Mouse (Mus musculus): ENCODE measurements around the gene Ano6. TPM values are rescaled to one million over a fixed set of nuclear protein-coding genes. Genes with fewer than 3 reads are reported as not detected.

The Ano6 gene
- polyA plus RNA-seq, 1 experiment from 2014 or later: 52.3 TPM

DNA sequence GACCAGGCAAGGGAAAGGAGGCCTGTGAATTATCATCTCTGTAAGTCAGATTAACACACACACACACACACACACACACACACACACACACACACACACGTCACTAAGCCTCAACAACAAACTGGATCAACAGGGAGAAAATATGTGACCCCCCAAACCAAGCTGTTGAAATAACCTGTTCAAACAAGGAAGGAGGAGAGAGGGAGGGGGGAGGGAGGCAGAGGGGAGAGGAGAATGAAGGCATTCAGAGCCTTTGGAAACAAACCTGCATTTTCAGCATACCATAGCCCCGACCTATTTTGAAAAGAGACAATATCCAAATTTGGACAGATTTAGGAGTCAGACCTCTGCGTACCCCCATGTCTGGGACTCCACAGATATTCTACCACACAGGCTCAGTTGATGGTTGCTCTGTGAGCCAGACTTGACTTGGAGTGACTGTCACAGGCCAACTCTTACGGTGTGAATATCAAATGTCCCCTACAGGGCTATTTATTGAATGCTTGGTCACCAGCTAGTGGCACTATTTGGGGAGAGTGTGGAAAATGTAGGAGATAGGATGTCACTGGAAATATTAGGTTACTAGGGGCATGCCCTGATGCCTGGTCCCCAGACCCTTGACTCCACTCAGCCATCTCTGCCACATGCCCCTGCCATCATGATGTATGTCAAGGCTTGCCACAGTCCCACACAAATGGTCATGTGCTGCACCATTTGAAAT lies 185.7 kb downstream of the Ano6 start:
- H3K36me3 ChIP-seq: peaks cover 32% of the 10 kb centered on the region
- ATAC-seq (ENCODE audit: insufficient number of reproducible peaks, insufficient read depth, low FRiP score, low TSS enrichment, low read depth): no peak
- H3K27me3 ChIP-seq: no peaks in the 10 kb centered on the region
- H3K4me3 ChIP-seq: no peak overlapping the region
- peaks cover 2% of the 10 kb centered on the region; the same call in 1 of the 2 replicates for H3K4me1 ChIP-seq
- no peak overlapping the region for H3K27ac ChIP-seq
- no peaks in the 10 kb centered on the region for H3K9me3 ChIP-seq
- H3K4me2 ChIP-seq: no peak overlapping the region
- H3K9ac ChIP-seq: no peak overlapping the region
- 44% methylated on average over 4 of the region's 4 CpGs for WGBS

DNA sequence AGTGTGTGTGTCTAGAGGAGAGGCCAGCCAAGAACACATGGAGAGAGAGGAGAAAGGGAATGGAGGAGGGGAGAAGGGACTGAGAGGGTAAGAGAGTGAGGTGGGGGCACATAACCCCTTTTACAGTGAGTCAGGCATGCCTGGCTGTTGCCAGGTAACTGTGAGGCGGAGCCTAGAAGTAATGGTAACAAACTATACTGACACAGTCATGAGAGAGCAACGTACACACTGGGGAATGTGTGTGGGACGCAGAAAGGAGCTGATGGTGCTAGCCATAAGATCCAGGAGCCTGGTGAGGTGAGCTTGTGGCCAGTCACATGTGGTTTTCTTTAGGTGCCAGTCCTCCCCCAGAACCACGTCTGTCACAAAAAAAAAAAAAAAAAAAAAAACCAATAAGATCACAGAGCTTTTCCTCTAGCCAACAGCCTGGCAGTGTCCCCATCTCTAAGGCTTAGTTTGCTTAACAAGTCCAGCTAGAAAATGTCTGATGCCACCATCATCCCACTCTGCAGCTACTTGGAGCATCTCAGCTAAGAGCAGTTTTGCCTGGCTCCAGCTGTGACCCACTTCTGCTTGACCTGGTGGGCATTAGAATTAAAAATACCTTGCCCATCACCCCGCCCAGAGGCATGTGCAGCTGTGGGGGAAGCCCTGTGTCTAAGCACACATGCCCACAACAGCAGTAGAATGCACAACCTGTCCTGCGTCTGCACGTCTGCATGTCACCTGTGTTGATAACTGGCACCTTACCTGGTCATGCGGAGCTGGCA lies 186.7 kb downstream of the Ano6 start:
- no peaks in the 10 kb centered on the region for H3K27me3 ChIP-seq
- no peak overlapping the region for H3K9ac ChIP-seq
- peaks cover 24% of the 10 kb centered on the region for H3K36me3 ChIP-seq
- H3K9me3 ChIP-seq: no peaks in the 10 kb centered on the region
- ATAC-seq (ENCODE audit: insufficient number of reproducible peaks, insufficient read depth, low FRiP score, low TSS enrichment, low read depth): no peak
- peaks cover 2% of the 10 kb centered on the region; the same call in 1 of the 2 replicates for H3K4me1 ChIP-seq
- no peak overlapping the region for H3K27ac ChIP-seq
- no peak overlapping the region for H3K4me3 ChIP-seq
- no peak overlapping the region for H3K4me2 ChIP-seq
- 74% methylated on average over 8 of the region's 8 CpGs for WGBS

DNA sequence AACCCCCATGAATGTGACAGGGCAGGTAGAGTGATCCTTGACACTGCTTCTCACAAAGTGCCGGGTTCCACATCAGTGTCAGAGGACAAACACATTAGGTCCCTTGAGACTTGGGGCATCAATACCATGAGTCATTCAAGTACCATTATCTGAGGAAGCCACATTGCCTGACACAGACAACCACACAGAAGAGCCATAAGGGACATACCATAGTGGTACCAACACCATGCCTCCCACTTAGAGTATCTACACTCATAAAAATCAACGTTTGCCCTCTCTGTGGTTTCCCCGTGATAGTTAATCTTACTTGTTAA lies 187.3 kb downstream of the Ano6 start:
- no peak overlapping the region for H3K9ac ChIP-seq
- 87% methylated on average over 3 of the region's 3 CpGs for WGBS
- no peak for ATAC-seq (ENCODE audit: insufficient number of reproducible peaks, insufficient read depth, low FRiP score, low TSS enrichment, low read depth)
- H3K4me2 ChIP-seq: no peak overlapping the region
- H3K27ac ChIP-seq: no peak overlapping the region
- H3K27me3 ChIP-seq: no peaks in the 10 kb centered on the region
- peaks cover 19% of the 10 kb centered on the region for H3K36me3 ChIP-seq
- peaks cover 2% of the 10 kb centered on the region; the same call in 1 of the 2 replicates for H3K4me1 ChIP-seq
- no peaks in the 10 kb centered on the region for H3K9me3 ChIP-seq
- no peak overlapping the region for H3K4me3 ChIP-seq

DNA sequence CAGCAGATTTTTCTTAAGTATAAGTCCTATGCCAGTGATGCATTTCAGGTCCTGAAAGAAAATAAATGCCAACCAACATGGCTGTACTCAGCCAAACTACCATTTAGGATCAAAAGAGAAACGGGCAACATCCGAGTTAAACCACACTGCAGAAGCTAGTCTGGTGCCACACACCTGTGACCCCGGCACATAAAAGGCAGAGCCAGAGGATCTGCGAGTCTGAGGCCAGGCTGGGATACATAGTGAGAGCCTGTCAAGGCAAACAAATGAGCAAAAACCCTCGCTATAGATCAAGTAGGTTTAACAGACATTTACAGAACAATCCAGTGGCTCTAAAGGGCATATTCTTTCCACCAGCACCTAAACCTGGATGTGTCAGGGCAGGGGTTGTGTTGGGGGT lies 190.0 kb downstream of the Ano6 start:
- no peaks in the 10 kb centered on the region for H3K9me3 ChIP-seq
- no peak for ATAC-seq (ENCODE audit: insufficient number of reproducible peaks, insufficient read depth, low FRiP score, low TSS enrichment, low read depth)
- H3K4me2 ChIP-seq: no peak overlapping the region
- H3K27ac ChIP-seq: no peak overlapping the region
- no peak overlapping the region for H3K4me3 ChIP-seq
- WGBS: 72% methylated on average over 5 of the region's 5 CpGs
- no peaks in the 10 kb centered on the region for H3K27me3 ChIP-seq
- H3K36me3 ChIP-seq: 0 out of 2 replicates have a peak, but pooled peaks cover 2% of the 10 kb centered on the region
- no peak overlapping the region for H3K9ac ChIP-seq
- H3K4me1 ChIP-seq: peaks cover 2% of the 10 kb centered on the region; the same call in 1 of the 2 replicates

DNA sequence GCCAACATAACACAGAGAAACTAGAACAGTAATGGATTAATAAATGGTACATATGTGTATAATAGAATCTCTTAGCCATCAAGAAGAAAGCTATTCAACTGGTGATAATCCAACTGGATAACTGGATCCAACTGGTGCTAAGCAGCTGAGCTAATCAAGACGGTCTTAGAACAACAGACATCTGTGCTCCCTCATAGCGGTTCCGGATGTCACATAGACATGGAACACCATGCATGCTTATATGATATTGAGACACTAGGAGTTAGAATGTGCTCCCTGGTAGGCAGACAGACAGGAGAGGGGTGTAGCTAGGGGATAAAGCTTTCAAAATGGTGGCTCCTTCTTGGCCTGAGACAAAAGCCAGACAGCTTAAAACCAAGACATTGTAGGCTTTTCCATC lies 197.3 kb downstream of the Ano6 start:
- no peak overlapping the region for H3K27ac ChIP-seq
- ATAC-seq (ENCODE audit: insufficient number of reproducible peaks, insufficient read depth, low FRiP score, low TSS enrichment, low read depth): no peak
- WGBS: 91% methylated on average over 3 of the region's 3 CpGs

DNA sequence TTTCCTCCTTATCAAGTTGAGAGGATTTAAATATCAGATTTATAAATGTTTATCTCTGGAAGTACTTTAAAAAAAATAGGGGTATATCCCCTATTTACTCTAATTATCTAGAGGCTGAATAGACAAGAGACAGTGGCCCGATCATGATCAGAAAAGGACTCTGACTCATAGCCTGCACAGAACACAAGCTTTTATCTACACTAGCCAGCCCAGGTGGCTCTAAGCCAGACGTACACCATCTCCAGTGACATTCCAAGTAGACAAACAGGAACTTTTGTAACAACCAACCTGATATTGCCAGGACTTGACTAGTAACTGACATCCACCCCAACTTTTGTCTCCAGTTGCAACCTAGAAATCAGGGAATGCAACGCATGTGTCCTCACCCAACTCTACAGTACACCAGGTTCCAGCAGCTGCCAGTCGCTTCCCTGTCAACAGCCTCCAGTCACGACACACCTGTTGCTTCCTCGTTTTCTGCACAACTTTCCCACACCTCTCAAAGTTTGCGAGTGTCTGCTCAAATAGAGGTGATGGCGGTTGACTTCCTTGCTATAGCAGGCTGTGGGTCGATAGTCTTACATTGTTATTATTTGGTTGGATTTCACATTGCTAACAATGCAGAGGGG lies 199.0 kb downstream of the Ano6 start:
- H3K27ac ChIP-seq: no peak overlapping the region
- H3K9ac ChIP-seq: no peak overlapping the region
- H3K27me3 ChIP-seq: no peaks in the 10 kb centered on the region
- peaks cover 6% of the 10 kb centered on the region for H3K9me3 ChIP-seq
- H3K4me2 ChIP-seq: no peak overlapping the region
- H3K4me1 ChIP-seq: no peaks in the 10 kb centered on the region
- H3K36me3 ChIP-seq: no peaks in the 10 kb centered on the region
- no peak for ATAC-seq (ENCODE audit: insufficient number of reproducible peaks, insufficient read depth, low FRiP score, low TSS enrichment, low read depth)
- H3K4me3 ChIP-seq: no peak overlapping the region
- WGBS: 84% methylated on average over 9 of the region's 9 CpGs

More for the DNA sequence above, 197.3 kb downstream of the Ano6 start:
- no peaks in the 10 kb centered on the region for H3K36me3 ChIP-seq
- peaks cover 6% of the 10 kb centered on the region for H3K9me3 ChIP-seq
- no peaks in the 10 kb centered on the region for H3K27me3 ChIP-seq
- no peak overlapping the region for H3K4me2 ChIP-seq
- no peak overlapping the region for H3K9ac ChIP-seq
- H3K4me1 ChIP-seq: no peaks in the 10 kb centered on the region
- H3K4me3 ChIP-seq: no peak overlapping the region

DNA sequence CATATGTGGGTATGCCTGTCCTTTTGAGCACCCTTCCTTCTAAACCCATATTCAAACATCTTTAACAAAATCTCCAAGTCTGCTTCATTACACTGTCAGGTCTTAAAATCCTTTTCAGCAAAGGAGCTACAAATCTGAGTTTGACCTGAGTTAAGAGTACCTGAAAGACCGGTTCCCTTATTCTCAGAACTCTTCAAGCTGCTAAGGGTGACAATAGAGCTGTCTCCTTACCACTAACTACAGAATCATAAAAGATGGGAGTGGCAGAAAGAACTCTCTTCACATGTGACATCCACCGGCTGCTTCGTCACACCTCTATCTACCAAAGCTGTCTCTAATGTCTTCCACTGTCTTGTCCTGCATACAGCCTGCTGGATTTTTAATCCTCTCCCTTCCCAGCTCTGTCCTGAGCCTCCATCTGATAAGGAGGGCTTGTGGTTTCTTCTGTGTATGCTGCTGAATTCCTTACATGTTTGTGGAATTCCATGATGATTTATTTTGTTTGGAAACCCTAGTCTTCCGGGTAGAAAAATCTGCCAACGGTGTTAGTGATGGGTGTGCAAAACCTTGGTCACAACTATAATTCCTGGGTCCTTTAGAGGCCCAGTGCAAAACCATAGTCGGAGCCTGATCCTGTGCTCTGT lies 212.4 kb downstream of the Ano6 start:
- Histone ChIP-seq H3K4me3 (no peak overlapping the region), H3K4me1 (peaks cover 21% of the 10 kb centered on the region), H3K27ac (peak overlapping the region; percentile 22; the same call in 1 of the 2 replicates), H3K4me2 (no peak overlapping the region), H3K9me3 (no peaks in the 10 kb centered on the region), H3K36me3 (no peaks in the 10 kb centered on the region), H3K9ac (no peak overlapping the region), H3K27me3 (no peaks in the 10 kb centered on the region)
- no peak for ATAC-seq (ENCODE audit: insufficient number of reproducible peaks, insufficient read depth, low FRiP score, low TSS enrichment, low read depth)
- 48% methylated on average over 6 of the region's 6 CpGs for WGBS

DNA sequence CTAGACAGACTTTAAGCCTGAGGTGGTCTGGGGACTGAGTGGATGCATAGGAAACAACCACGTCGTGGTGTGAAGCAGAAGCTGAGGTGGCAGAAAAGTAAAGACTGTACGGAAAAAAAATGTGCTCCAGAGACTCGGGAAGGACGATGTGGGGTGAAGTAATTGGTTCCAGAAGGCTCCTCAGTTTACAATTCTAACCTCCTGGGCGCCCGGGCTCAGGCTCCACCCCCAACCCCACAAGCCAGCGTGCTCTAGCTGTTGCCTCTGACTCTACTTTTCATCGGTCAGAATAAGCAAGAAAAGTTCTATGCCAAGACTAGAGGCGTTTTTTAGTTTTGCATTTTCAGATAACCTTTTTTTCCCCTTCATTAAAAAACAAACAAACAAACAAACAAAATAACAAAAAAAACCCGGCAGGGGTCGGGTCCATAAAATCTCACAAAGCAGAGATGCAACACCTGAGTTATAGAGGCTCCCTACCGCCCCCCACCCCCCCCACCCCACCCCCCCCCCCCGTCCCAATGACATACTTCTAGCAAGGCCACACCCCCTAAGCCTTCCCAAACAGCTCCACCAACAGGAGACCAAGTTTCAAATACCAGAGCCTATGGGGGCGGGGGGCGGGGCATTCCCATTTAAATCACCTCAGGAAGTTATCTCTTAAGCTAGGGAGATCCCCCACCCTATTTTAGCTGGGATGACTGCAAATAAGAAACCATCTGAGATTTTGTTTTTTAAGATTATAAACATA lies 221.2 kb downstream of the Ano6 start:
- H3K36me3 ChIP-seq: 0 out of 2 replicates have a peak, but pooled peaks cover 2% of the 10 kb centered on the region

DNA sequence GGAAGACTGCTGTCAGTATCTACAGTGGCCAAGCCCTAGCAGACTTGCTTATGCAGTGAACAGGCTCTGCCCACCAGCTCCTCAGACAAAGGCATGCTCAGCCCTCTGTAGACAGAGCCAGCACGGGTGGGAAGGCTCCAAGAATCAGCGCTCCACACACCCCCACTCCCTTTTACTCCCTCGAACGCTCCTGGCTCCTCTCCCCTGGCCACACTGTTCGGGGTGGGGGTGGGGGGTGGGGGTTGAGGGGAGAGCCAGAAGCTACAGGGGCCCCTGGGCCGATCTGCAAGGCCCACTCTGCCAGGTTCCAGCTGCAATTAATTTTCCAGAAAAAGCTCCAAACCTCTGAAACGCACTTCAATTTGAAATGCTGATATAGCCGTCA lies 221.7 kb downstream of the Ano6 start:
- Histone ChIP-seq H3K9ac (peak overlapping the region; percentile 57; the same call in 1 of the 2 replicates), H3K4me1 (peaks cover 19% of the 10 kb centered on the region), H3K4me3 (peak overlapping the region; percentile 11; the same call in 1 of the 2 replicates), H3K36me3 (0 out of 2 replicates have a peak, but pooled peaks cover 2% of the 10 kb centered on the region), H3K4me2 (peak overlapping the region; percentile 47), H3K27ac (peak overlapping the region; percentile 87), H3K27me3 (0 out of 2 replicates have a peak, but pooled peaks cover 6% of the 10 kb centered on the region), H3K9me3 (peaks cover 17% of the 10 kb centered on the region)
- 20% methylated on average over 8 of the region's 8 CpGs for WGBS
- ATAC-seq (ENCODE audit: insufficient number of reproducible peaks, insufficient read depth, low FRiP score, low TSS enrichment, low read depth): peak; percentile 91

More for the DNA sequence above, 221.2 kb downstream of the Ano6 start:
- 45% methylated on average over 16 of the region's 16 CpGs for WGBS
- Histone ChIP-seq H3K4me2 (peak overlapping the region; percentile 47), H3K9ac (no peak overlapping the region), H3K27me3 (0 out of 2 replicates have a peak, but pooled peaks cover 6% of the 10 kb centered on the region), H3K4me1 (peaks cover 19% of the 10 kb centered on the region), H3K4me3 (no peak overlapping the region), H3K27ac (peak overlapping the region; percentile 87), H3K9me3 (peaks cover 13% of the 10 kb centered on the region)
- no peak for ATAC-seq (ENCODE audit: insufficient number of reproducible peaks, insufficient read depth, low FRiP score, low TSS enrichment, low read depth)

DNA sequence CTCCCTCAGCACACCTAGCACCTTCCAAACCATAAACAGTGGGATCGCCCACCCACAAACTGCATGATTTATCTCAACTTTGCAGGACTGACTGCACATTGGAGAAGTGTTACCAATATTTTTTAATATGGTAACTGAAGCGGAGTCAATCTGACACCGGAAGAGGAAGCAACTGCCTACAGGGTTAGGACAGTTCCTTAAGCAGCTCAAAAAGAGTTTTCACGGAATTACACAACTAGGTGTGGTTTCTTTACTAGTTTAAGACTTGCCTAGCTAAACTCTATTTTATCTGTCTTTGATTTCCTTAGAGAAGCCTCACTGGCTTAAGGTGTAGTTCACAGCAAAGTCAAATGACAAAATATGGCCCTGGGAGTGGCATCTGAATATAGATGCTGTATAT lies 223.9 kb downstream of the Ano6 start:
- peaks cover 17% of the 10 kb centered on the region for H3K9me3 ChIP-seq
- WGBS: 92% methylated on average over 4 of the region's 4 CpGs
- H3K9ac ChIP-seq: no peak overlapping the region
- H3K4me2 ChIP-seq: no peak overlapping the region
- H3K27me3 ChIP-seq: 0 out of 2 replicates have a peak, but pooled peaks cover 6% of the 10 kb centered on the region
- no peak overlapping the region for H3K4me3 ChIP-seq
- H3K27ac ChIP-seq: no peak overlapping the region
- H3K4me1 ChIP-seq: peaks cover 19% of the 10 kb centered on the region
- 0 out of 2 replicates have a peak, but pooled peaks cover 2% of the 10 kb centered on the region for H3K36me3 ChIP-seq
- no peak for ATAC-seq (ENCODE audit: insufficient number of reproducible peaks, insufficient read depth, low FRiP score, low TSS enrichment, low read depth)
